Mouse (Mus musculus): Measurements from ENCODE around the gene Aggf1. TPM values are rescaled to one million over a fixed set of nuclear protein-coding genes. Genes with fewer than 3 reads are reported as not detected.

The Aggf1 gene
- polyA plus RNA-seq, 1 experiment from 2014 or later, result 42.3 TPM

- H3K4me2 ChIP-seq (ENCODE audit: low read length), result peak overlapping the region; percentile 92
- no peaks in the 10 kb centered on the region for H3K9me3 ChIP-seq (ENCODE audit: control insufficient read depth, low read length)
- peak overlapping the region; percentile 86 for H3K4me3 ChIP-seq (replicated peaks; ENCODE audit: low read length)
- peaks cover 34% of the 10 kb centered on the region for H3K4me1 ChIP-seq (replicated peaks; ENCODE audit: control insufficient read depth, insufficient read depth, low read length)
- ATAC-seq, result no peak
- no peaks in the 10 kb centered on the region for H3K36me3 ChIP-seq (ENCODE audit: control insufficient read depth, insufficient read depth)
- WGBS, result 6% methylated on average over 5 of the region's 5 CpGs
- peak overlapping the region; percentile 93 for H3K27ac ChIP-seq (ENCODE audit: low read length)
- H3K27me3 ChIP-seq (replicated peaks; ENCODE audit: control insufficient read depth, insufficient read depth, low read length), result no peaks in the 10 kb centered on the region
- H3K9ac ChIP-seq (replicated peaks; ENCODE audit: low read depth, low read length), result peak overlapping the region; percentile 99
Measured at GRCm38 (mm10) chr13:95325907-95326550, 49.1 kb downstream of the Aggf1 start.

GRCm38 (mm10) chr13:95325080-95325906 lies 49.9 kb downstream of the Aggf1 start:
- Histone ChIP-seq H3K4me2 (ENCODE audit: low read length) (peak overlapping the region; percentile 92), H3K9ac (replicated peaks; ENCODE audit: low read depth, low read length) (peak overlapping the region; percentile 99), H3K27me3 (replicated peaks; ENCODE audit: control insufficient read depth, insufficient read depth, low read length) (no peaks in the 10 kb centered on the region), H3K9me3 (ENCODE audit: control insufficient read depth, low read length) (no peaks in the 10 kb centered on the region), H3K4me1 (replicated peaks; ENCODE audit: control insufficient read depth, insufficient read depth, low read length) (peaks cover 32% of the 10 kb centered on the region), H3K4me3 (replicated peaks; ENCODE audit: low read length) (peak overlapping the region; percentile 86), H3K36me3 (ENCODE audit: control insufficient read depth, insufficient read depth) (no peaks in the 10 kb centered on the region), H3K27ac (ENCODE audit: low read length) (peak overlapping the region; percentile 93)
- under 1% methylated on average over 63 of the region's 63 CpGs for WGBS
- ATAC-seq, result peak; percentile 61

- WGBS, result under 1% methylated on average over 22 of the region's 22 CpGs
- H3K4me2 ChIP-seq (ENCODE audit: low read length), result peak overlapping the region; percentile 92
- H3K9ac ChIP-seq (replicated peaks; ENCODE audit: low read depth, low read length), result peak overlapping the region; percentile 99
- no peaks in the 10 kb centered on the region for H3K9me3 ChIP-seq (ENCODE audit: control insufficient read depth, low read length)
- H3K4me3 ChIP-seq (replicated peaks; ENCODE audit: low read length), result peak overlapping the region; percentile 86
- no peaks in the 10 kb centered on the region for H3K27me3 ChIP-seq (replicated peaks; ENCODE audit: control insufficient read depth, insufficient read depth, low read length)
- ATAC-seq, result peak; percentile 57
- H3K4me1 ChIP-seq (replicated peaks; ENCODE audit: control insufficient read depth, insufficient read depth, low read length), result peaks cover 32% of the 10 kb centered on the region
- no peaks in the 10 kb centered on the region for H3K36me3 ChIP-seq (ENCODE audit: control insufficient read depth, insufficient read depth)
- peak overlapping the region; percentile 93 for H3K27ac ChIP-seq (ENCODE audit: low read length)
Measured at GRCm38 (mm10) chr13:95324626-95325079, 50.5 kb downstream of the Aggf1 start.

- 23% methylated on average over 15 of the region's 15 CpGs for WGBS
Measured at GRCm38 (mm10) chr13:95323950-95324625, 51.1 kb downstream of the Aggf1 start.

DNA sequence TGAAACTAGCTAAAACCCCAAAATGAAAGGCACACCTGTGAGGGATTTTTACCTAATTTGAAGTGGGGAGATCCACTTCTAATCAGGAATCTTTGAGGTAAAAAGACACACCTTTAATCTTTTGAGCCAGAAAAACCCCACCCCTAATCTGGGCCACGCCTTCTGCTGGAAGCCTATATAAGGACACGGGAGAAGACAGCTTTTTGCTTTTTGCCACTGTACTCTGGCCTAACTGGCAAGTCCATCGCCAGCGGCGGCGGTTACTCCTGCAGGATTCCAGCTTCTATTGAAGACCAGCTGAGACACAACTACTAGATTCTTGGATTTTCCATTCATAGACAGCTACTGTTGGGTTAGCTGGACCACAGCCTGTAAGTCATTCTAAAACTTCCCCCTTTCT lies 51.8 kb downstream of the Aggf1 start, which contains the start of gene Zbed3:
Gene Zbed3 (plus strand): TSS at position 213 of the 400 bp plus-strand sequence.
- Histone ChIP-seq H3K27ac (ENCODE audit: low read length) (peak within 1 kb of the TSS; percentile 93), H3K4me3 (replicated peaks; ENCODE audit: low read length) (peak within 1 kb of the TSS; percentile 86), H3K4me2 (ENCODE audit: low read length) (peak within 1 kb of the TSS; percentile 92), H3K9ac (replicated peaks; ENCODE audit: low read depth, low read length) (peak within 1 kb of the TSS; percentile 99), H3K36me3 (ENCODE audit: control insufficient read depth, insufficient read depth) (no peaks in the 10 kb centered on the region), H3K4me1 (replicated peaks; ENCODE audit: control insufficient read depth, insufficient read depth, low read length) (peaks cover 25% of the 10 kb centered on the region), H3K9me3 (ENCODE audit: control insufficient read depth, low read length) (no peaks in the 10 kb centered on the region), H3K27me3 (replicated peaks; ENCODE audit: control insufficient read depth, insufficient read depth, low read length) (no peaks in the 10 kb centered on the region)
- no peak for ATAC-seq
- 90% methylated on average over 6 of the region's 6 CpGs for WGBS

More at GRCm38 (mm10) chr13:95323950-95324625, 51.1 kb downstream of the Aggf1 start:
- H3K4me1 ChIP-seq (replicated peaks; ENCODE audit: control insufficient read depth, insufficient read depth, low read length), result peaks cover 32% of the 10 kb centered on the region
- H3K4me3 ChIP-seq (replicated peaks; ENCODE audit: low read length), result peak overlapping the region; percentile 86
- peak; percentile 66 for ATAC-seq
- peak overlapping the region; percentile 99 for H3K9ac ChIP-seq (replicated peaks; ENCODE audit: low read depth, low read length)
- H3K27ac ChIP-seq (ENCODE audit: low read length), result peak overlapping the region; percentile 93
- H3K27me3 ChIP-seq (replicated peaks; ENCODE audit: control insufficient read depth, insufficient read depth, low read length), result no peaks in the 10 kb centered on the region
- no peaks in the 10 kb centered on the region for H3K36me3 ChIP-seq (ENCODE audit: control insufficient read depth, insufficient read depth)
- H3K9me3 ChIP-seq (ENCODE audit: control insufficient read depth, low read length), result no peaks in the 10 kb centered on the region
- H3K4me2 ChIP-seq (ENCODE audit: low read length), result peak overlapping the region; percentile 92

GRCm38 (mm10) chr13:95320451-95320850 lies 54.7 kb downstream of the Aggf1 start:
- 64% methylated on average over 4 of the region's 4 CpGs for WGBS
- no peak overlapping the region for H3K4me2 ChIP-seq (ENCODE audit: low read length)
- H3K27me3 ChIP-seq (replicated peaks; ENCODE audit: control insufficient read depth, insufficient read depth, low read length), result no peaks in the 10 kb centered on the region
- no peaks in the 10 kb centered on the region for H3K9me3 ChIP-seq (ENCODE audit: control insufficient read depth, low read length)
- H3K36me3 ChIP-seq (ENCODE audit: control insufficient read depth, insufficient read depth), result no peaks in the 10 kb centered on the region
- no peak for ATAC-seq
- no peak overlapping the region for H3K27ac ChIP-seq (ENCODE audit: low read length)
- H3K9ac ChIP-seq (replicated peaks; ENCODE audit: low read depth, low read length), result no peak overlapping the region
- H3K4me1 ChIP-seq (replicated peaks; ENCODE audit: control insufficient read depth, insufficient read depth, low read length), result no peaks in the 10 kb centered on the region
- no peak overlapping the region for H3K4me3 ChIP-seq (replicated peaks; ENCODE audit: low read length)

GRCm38 (mm10) chr13:95319153-95319552 lies 56.0 kb downstream of the Aggf1 start:
- Histone ChIP-seq H3K9ac (replicated peaks; ENCODE audit: low read depth, low read length) (no peak overlapping the region), H3K4me1 (replicated peaks; ENCODE audit: control insufficient read depth, insufficient read depth, low read length) (no peaks in the 10 kb centered on the region), H3K4me2 (ENCODE audit: low read length) (no peak overlapping the region), H3K9me3 (ENCODE audit: control insufficient read depth, low read length) (no peaks in the 10 kb centered on the region), H3K4me3 (replicated peaks; ENCODE audit: low read length) (no peak overlapping the region), H3K27ac (ENCODE audit: low read length) (no peak overlapping the region), H3K36me3 (ENCODE audit: control insufficient read depth, insufficient read depth) (no peaks in the 10 kb centered on the region), H3K27me3 (replicated peaks; ENCODE audit: control insufficient read depth, insufficient read depth, low read length) (no peaks in the 10 kb centered on the region)
- peak; percentile 50 for ATAC-seq
- 66% methylated on average over 6 of the region's 6 CpGs for WGBS

GRCm38 (mm10) chr13:95312016-95312415 lies 63.1 kb downstream of the Aggf1 start:
- no peaks in the 10 kb centered on the region for H3K27me3 ChIP-seq (replicated peaks; ENCODE audit: control insufficient read depth, insufficient read depth, low read length)
- no peak overlapping the region for H3K4me3 ChIP-seq (replicated peaks; ENCODE audit: low read length)
- H3K4me1 ChIP-seq (replicated peaks; ENCODE audit: control insufficient read depth, insufficient read depth, low read length), result peaks cover 2% of the 10 kb centered on the region; the same call in 1 of the 2 replicates
- no peaks in the 10 kb centered on the region for H3K36me3 ChIP-seq (ENCODE audit: control insufficient read depth, insufficient read depth)
- H3K9me3 ChIP-seq (ENCODE audit: control insufficient read depth, low read length), result no peaks in the 10 kb centered on the region
- WGBS, result 26% methylated on average over 6 of the region's 6 CpGs
- no peak overlapping the region for H3K9ac ChIP-seq (replicated peaks; ENCODE audit: low read depth, low read length)
- no peak overlapping the region for H3K4me2 ChIP-seq (ENCODE audit: low read length)
- ATAC-seq, result peak; percentile 68
- no peak overlapping the region for H3K27ac ChIP-seq (ENCODE audit: low read length)
